Mouse (Mus musculus) small intestine, adult 2 months (tissue): Measurements from ENCODE around the gene Zfyve28.

ENCODE experiments used
- CTCF ChIP-seq: fragments of 200-500 bp; IDR thresholded peaks from 2 replicates; pipeline ENCODE4 v1.5.1; 2012; ENCODE audit warnings: low read depth, mild to moderate bottlenecking, control low read depth, inconsistent platforms, low read length, moderate library complexity, mixed read lengths; ENCODE audit not compliant: insufficient replicate concordance, insufficient read length; ENCODE audit errors: extremely low read depth
- POLR2A ChIP-seq: fragments of 200-500 bp; IDR thresholded peaks from 2 replicates; pipeline ENCODE4 v1.6.1; 2012; ENCODE audit warnings: low read depth, mild to moderate bottlenecking, control low read depth, inconsistent platforms, low read length, moderate library complexity

GRCm38 (mm10) chr5:34186391-34186790 lies 101.9 kb downstream of the Zfyve28 start:
- TF ChIP-seq CTCF, result no peak
- no peak for TF ChIP-seq POLR2A
